Mouse (Mus musculus): ENCODE measurements around the gene Klhl26. TPM values are rescaled to one million over a fixed set of nuclear protein-coding genes. Genes with fewer than 3 reads are reported as not detected.

Klhl26 gene
- polyA plus RNA-seq, 1 experiment = 10.0 TPM

DNA sequence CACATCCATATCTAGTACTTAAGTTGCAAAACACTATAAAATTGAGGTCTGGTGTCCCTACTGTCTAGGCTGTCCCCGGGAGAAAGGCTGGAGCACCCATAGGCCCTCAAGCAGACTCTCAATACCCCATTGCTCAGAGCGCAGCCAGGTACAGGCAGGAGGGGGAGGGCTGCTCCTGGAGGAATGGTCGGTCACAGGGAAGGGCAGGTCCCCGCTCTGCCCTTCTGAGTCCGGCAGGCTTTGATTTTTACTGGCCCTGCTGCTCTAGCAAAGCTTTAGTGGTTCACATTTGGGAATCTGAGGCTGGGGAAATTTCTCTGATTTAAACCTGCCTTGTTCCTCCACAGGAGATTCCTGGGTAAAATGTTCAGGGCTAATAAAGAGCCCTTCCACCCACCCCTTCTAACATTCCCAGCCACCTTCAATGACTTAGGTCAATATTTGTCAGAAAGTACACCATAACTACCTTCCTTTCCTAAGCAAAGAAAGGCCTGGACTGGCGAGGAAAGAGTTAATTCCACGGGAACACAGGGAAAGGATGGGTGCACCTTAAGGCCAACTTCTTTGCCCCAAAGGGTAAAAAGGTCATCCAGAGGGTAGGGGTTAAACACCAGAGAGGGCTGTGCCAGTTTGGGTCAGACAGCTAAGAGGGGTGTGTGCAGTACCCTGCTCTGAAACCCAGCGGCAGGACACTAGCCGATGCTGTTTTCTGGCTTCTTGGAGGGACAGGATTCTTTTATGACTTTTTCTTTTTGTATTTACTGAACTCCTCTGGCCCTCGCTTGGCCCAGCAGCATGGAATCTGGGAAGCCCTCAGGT, 13.5 kb upstream of the Klhl26 start:
- TF ChIP-seq GATA1 (IDR thresholded peaks at IDR 0.05; ENCODE audit: low read length) = no peak

DNA sequence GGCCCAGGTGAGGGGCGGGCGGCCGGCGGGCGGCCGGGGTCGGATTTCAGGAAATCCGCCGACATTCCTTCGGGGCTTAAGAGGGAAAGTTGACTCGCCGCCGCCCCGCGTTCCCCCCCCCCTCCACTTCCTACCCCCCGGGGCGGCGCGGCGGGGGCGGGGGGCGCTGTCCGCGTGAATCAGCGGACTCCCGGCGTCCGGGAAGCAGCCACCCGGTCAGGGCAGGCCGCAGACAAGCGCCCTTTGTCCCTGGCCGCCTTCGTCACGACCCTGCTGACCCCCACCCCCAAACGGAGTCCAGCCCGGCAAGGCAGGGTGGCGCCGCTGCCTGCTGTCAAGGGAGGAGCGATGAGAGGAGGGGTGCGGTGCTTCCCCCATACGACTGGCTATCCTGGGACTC, 12.8 kb upstream of the Klhl26 start:
- TF ChIP-seq GATA1 (IDR thresholded peaks at IDR 0.05; ENCODE audit: low read length) = no peak

DNA sequence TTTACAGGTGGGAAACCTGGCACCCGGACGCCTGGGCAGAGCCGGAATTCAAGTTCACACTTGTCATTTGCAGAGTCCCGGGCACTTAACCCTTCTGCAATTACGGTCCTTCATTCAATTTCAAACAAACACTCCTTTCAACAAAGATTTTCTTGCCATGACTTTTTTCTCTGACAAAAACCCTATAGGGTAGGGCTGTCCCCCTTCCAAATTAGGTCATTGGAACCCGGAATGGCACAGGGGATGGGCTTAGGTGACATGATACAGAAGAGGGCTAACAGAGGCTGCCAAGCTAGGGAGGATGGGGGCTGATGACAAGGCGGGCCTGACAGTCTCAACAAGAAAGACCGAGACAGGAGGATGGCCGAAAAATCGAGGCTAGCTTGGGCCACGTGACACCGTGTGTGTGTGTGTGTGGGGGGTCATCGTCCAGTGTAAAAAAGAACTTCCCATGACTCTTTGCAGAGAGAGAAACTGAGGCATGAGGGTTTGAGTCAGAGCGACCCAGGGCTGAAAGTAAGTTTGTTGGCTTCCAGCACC, 12.2 kb upstream of the Klhl26 start:
- no peak for TF ChIP-seq GATA1 (IDR thresholded peaks at IDR 0.05; ENCODE audit: low read length)

DNA sequence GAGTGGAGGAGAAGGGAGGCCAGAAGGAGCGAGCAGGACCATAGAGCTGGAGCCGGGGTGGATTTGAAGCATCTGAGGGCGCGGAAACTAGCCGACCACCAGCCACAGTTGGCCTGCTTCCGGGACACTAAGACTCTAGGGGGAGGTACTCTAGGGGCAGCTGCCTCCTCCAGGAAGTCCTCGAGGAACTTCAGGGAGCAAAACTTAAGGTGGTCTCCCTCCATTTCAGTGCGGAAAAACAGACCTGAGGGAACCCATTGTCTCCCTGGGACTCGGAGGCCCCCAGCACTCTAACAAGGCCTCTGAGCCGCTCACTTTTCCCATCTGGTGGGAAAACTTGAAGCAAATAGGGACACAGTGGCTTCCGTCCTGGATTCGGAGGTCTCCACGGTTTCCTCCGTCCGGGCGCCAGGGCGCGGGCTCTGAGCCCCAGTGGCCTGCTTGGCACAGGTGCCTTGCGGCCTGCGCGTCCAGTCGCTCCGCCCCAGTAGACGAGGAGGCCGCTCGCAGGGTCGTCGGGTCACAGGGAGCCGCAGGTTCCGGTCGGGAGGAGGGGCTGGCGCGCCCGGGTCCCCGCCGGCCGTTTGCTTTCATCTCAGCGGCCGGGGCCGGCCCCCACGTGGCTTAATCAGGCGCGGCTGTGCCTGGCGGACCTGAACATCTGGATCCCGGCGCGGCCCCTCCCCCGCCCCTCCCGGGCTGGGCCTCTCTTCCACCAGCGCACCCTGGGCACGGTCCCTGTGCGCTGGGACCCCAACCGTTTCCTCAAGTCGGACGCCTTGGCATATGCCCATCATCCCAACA, 11.4 kb upstream of the Klhl26 start:
- no peak for TF ChIP-seq GATA1 (IDR thresholded peaks at IDR 0.05; ENCODE audit: low read length)

DNA sequence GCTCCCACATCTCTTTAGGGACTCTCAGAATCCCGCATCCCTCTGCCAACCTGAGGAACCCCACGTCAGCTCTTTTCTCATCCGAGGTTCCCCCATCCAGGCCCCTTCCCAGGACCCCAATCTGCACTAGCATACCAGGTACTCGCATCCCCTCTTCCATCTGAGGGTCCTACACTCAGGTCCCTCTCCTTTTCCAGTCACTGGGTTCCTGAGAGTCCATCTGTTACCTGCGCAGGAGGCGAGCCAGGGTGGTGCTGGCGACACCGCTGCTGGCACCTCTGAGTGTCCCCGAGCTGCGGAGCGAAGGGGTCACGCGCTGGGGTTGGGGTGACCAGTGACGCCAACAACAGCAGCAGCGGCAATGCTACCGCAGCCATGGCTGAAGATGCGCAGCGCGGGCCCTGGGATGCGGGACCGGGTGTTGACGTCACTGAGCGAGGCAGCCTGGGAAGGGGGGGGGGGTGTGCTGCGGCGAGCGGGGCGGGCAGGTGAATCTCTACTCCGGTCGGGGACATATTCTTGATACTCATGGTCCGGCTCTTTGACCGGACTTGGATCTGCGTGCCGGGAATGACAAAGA, 10.3 kb upstream of the Klhl26 start, which contains the start of gene Tmem59l:
TSS of gene Tmem59l (minus strand) at position 418 of the 580 bp plus-strand sequence.
- TF ChIP-seq GATA1 (IDR thresholded peaks at IDR 0.05; ENCODE audit: low read length) = no peak

DNA sequence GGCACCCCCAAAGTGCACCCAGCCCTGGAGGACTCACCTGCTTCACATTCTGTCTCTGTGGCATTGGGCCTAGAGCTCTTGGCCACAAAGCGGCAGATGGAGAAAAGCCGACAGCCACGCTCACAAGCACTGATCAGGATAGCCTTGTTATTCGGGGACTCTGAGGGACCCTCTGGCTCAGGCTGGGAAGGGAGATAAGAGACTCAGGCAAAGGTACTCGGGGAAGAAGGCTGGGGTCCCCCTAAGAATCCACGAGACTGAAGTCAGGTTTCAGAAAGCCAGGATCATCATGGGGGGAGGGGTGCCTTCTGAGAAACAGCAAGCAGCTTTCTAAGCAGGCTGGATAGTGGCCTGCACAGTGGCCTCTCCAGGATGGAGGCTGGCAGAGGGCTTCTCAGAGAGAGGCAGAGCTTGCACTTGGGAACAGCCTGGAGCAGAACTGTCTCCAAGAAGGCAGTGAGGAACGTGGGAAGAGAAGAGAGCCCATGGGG, 9.5 kb upstream of the Klhl26 start:
- no peak for TF ChIP-seq GATA1 (IDR thresholded peaks at IDR 0.05; ENCODE audit: low read length)

DNA sequence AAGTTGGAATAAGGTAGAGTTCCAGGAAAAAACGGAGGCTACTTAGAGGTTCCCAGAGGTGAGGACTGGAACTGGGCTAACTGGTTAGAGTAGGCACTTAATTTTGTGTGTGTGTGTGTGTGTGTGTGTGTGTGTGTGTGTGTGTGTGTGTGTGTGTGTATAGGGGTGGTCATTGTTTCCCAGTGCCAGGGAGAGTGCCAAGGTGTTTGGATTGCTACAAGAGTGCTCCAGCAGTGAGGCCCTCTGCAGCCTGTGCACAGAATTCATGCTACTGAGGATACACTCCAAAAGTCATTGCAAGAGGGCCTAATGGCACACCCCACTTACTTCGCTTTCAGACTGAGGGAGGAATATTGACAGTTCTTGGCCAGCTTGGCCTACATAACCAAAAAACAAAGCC, 6.2 kb upstream of the Klhl26 start:
- TF ChIP-seq GATA1 (IDR thresholded peaks at IDR 0.05; ENCODE audit: low read length) = no peak

DNA sequence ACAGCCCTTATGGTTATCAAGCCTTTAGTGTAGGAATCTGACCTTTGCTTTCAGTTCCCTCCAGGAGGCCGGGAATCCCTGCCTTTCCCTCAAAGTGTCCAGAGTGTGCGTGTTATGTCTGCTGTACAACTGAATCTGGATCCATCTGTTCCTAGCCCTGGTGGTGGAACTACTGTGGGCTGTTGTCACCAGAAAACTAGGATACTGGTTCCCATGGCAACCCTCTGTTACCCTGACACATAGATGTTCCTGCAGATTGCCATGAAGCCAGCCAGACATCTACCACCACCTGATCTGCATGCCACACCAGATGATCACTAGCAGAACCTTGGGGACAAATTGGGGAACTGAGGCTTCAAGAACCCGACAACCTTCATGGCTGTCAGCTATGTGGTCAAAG, 5.1 kb upstream of the Klhl26 start:
- TF ChIP-seq GATA1 (IDR thresholded peaks at IDR 0.05; ENCODE audit: low read length) = no peak

DNA sequence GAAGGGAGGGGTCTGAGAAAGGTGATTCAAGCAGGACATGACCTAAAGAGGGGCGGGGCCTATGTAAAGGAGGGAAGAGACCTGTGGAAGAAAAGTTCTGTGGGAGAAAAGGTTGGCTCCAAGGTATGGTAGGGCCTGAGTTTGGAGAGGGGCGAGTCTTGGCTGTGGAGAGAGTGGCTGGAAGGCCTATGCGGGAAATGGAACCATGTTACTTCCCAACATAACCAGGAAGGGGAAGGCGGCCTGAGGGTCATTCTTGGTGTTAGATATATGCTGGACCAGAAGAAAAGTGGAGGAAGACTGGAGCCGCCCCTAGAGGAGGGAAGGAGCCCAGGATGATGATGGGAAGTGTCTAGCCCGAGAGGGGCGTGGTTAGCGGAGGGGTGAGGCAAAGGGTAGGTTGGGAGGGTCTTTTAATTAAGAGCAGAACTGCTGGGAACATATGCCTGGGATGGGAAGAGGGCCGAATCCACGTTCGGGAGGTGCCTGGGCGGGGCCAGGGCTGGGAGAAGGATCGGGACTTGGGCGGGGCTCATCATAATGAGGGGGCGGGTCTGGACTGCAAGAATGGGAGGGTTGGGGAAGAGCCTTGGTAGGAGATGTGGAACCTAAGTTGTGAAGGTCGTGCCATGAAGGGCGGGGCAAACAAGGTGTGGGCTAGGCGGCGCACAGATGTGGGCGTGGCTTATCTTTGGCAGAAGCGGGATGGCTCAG, 658 bp upstream of the Klhl26 start:
- TF ChIP-seq GATA1 (IDR thresholded peaks at IDR 0.05; ENCODE audit: low read length) = no peak

DNA sequence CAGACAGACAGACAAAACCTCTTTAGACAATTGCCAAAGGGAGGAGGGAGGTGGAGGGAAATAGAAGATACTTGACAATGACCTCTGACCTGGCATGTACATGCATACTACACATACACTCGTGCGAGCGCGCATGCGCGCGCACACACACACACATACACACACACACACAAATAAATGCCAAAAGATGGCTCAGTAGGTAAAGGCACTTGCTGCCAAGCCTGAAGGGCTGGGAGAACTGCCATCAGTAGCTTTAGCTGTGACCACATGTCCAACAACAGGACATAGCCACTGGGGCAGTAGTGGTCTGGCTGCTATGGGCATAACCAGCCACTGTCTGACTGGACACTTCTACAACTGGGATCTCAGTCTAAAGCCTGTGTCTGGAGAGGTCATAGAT, 4.9 kb downstream of the Klhl26 start:
- TF ChIP-seq GATA1 (IDR thresholded peaks at IDR 0.05; ENCODE audit: low read length) = no peak

DNA sequence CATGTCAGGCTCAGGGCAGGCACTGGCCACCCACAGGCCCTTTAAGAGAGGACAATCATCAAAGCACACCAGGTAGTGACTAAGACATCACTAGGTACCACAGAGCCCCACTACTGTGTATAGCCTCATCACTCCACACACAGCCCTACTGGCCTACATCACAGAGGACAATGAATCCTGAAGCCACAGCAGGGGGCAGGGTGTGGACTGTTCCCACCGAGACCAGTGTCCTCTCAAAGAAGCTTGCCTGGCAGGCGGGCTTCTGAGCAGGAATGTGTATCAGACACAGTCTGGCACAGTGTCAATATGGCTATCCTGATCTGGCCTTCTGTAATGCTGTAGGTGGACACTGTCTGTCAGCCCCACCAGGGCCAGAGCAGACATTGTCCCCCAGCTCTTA, 6.8 kb downstream of the Klhl26 start:
- TF ChIP-seq GATA1 (IDR thresholded peaks at IDR 0.05; ENCODE audit: low read length) = no peak

DNA sequence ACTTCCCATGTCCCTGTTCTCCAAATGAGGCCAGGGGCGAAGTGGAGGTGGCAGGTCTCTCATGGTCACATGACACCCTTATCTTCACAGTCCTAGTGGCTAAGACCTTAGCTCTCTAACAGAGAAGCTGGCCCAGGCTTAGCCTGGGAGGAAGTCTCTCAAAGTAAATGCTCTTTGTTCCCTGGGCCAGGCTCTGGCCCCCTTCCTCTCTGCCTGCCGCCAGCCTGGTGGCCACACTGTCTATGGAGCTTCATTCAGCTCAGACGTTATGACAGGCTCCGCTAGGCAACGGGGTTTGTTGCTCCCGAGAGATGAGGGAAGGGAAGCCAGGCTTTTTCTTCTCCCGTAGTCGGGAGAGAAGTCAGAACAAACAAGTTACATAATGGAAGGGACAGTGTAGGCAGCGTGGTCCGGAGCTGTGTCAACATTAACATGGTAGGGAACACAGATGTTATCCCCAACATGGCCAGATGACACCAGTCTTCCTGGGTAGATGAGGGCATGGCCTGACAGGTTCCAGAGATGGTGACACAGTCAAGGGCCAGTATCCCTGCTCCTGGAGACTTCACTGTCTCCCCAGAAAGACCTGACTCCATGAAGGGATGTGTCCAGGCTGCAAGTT, 7.4 kb downstream of the Klhl26 start:
- no peak for TF ChIP-seq GATA1 (IDR thresholded peaks at IDR 0.05; ENCODE audit: low read length)

DNA sequence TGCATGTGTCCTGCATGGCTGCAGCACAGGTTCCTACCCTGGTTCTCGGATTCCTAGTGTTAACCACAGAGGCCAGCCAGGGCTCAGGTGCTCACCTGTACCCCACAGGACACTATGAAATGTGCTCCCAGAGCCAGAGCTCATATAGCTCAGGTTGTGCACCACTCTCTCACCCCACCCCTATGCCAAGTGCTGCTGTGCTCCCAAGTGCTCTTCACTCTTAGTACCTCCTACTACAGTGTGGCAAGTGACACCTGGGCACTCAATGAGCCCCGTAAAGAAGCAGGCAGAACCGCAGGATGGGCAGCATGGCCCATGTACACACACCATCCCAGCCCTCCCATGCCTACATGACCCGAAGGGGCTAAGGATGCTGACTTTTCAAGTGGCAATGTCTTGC, 8.0 kb downstream of the Klhl26 start:
- no peak for TF ChIP-seq GATA1 (IDR thresholded peaks at IDR 0.05; ENCODE audit: low read length)

DNA sequence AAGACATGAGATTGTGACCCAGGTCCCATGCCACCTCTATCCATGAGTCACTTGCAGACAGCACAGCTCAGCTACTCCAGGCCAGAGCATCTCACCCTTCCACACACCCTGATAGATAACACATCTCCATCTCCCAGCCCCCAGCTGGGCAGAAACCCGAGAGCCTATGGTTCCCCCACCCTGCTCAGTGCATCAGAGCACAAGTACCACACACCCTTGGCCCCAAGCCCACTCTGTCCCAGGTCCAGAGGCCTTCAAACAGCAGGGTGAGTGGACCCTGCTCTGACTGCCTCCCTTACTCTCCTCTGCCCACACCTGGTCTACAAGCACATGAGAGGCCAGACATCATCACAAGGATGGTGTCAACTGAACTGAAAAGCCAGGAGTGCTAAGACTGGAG, 8.9 kb downstream of the Klhl26 start:
- no peak for TF ChIP-seq GATA1 (IDR thresholded peaks at IDR 0.05; ENCODE audit: low read length)

DNA sequence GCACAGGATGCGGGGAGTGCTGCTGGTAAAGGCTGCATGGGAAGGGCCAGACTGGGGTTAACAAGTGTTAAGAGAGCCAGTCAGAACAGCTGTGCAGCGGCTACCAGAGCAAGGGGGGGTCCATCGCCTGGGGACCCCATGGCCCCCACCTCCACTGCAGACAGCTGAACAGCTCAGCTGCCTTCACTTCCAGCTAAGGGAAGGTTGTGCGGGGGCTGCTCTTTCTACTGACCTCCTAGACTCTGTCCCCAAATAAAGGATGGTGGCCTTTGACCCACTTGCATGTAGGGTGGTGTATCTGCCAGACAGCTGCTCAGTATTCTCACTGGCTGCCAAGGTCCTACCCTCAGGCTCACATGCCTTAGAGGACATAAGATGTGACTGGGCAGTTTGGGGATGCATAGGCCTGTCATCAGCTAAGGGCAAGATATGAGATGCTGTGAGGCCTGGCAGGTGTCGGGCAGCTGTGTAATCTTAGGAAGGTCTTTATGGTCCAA, 9.5 kb downstream of the Klhl26 start:
- TF ChIP-seq GATA1 (IDR thresholded peaks at IDR 0.05; ENCODE audit: low read length) = no peak

All from G1E-ER4 (cell line).